Mouse (Mus musculus) lung, embryonic 14.5 days (tissue): Measurements from ENCODE around the gene Rbm11. TPM values are rescaled to one million over a fixed set of nuclear protein-coding genes. Genes with fewer than 3 reads are reported as not detected.
A peak's percentile ranks its signal among the peaks of the same experiment; 100 is the strongest.

Experiments used
- ATAC-seq: fragments of 200-750 bp; cut with Nextera tagmentation; 2 replicates; pipeline ENCODE4 v1.8.0; 2017; ENCODE audit warnings: mild to moderate bottlenecking, moderate TSS enrichment, moderate library complexity; ENCODE audit not compliant: insufficient read depth
- DNase-seq: peaks from one replicate; pipeline ENCODE4 v3.0.0-alpha.2; 2015
- H3K27ac ChIP-seq: fragments of 300-500 bp; sonication (generic); 2 replicates; pipeline ENCODE4 v1.5.1; 2014; ENCODE audit warnings: low read depth, mild to moderate bottlenecking, moderate library complexity
- H3K27me3 ChIP-seq: fragments of 300-500 bp; sonication (generic); 2 replicates; pipeline ENCODE4 v1.6.1; 2014; ENCODE audit warnings: low read length, control low read depth; ENCODE audit not compliant: insufficient read depth
- H3K36me3 ChIP-seq: fragments of 300-500 bp; sonication (generic); 2 replicates; pipeline ENCODE4 v1.6.1; 2014; ENCODE audit warnings: control low read depth; ENCODE audit not compliant: insufficient read depth
- H3K4me1 ChIP-seq: fragments of 300-500 bp; sonication (generic); 2 replicates; pipeline ENCODE4 v1.6.1; 2014; ENCODE audit warnings: antibody characterized with exemption, control low read depth; ENCODE audit not compliant: insufficient read depth
- H3K4me2 ChIP-seq: fragments of 300-500 bp; sonication (generic); 2 replicates; pipeline ENCODE4 v1.6.1; 2014; ENCODE audit warnings: mild to moderate bottlenecking
- H3K4me3 ChIP-seq: fragments of 300-500 bp; sonication (generic); 2 replicates; pipeline ENCODE4 v1.5.1; 2014; ENCODE audit warnings: low read depth, low read length
- H3K9ac ChIP-seq: fragments of 300-500 bp; sonication (generic); 2 replicates; pipeline ENCODE4 v1.6.1; 2014
- H3K9me3 ChIP-seq: fragments of 300-500 bp; sonication (generic); 2 replicates; pipeline ENCODE4 v1.6.1; 2016; ENCODE audit warnings: low read depth, low read length, control low read depth
- CTCF ChIP-seq: IDR thresholded peaks from 2 replicates; pipeline ENCODE4 v1.5.1; 2016; ENCODE audit warnings: antibody characterized with exemption, low read depth
- WGBS: fragments of 180-500 bp; shearing (Covaris S2); extraction: QIAGEN DNeasy Blood & Tissue Kit; methylation state at CpG from one replicate; pipeline ENCODE4 v1.1.7; 2014; 5-methylcytosine and 5-hydroxymethylcytosine counted together
- polyA plus RNA-seq: library from polyadenylated mRNA; unstranded; fragments of >200 nt; fragmentation: Nextera tagmentation; extraction: Ambion mirVana; gene quantifications from 2 replicates; pipeline ENCODE4 v1.2.1, GENCODE M21; 2014

Rbm11 gene
- polyA plus RNA-seq, 1 experiment from 2014 or later, result 0.42 TPM

- Histone ChIP-seq H3K4me3 (no peak overlapping the region), H3K4me2 (no peak overlapping the region), H3K9me3 (no peaks in the 10 kb centered on the region), H3K9ac (no peak overlapping the region), H3K27me3 (no peaks in the 10 kb centered on the region), H3K27ac (no peak overlapping the region), H3K4me1 (no peaks in the 10 kb centered on the region), H3K36me3 (no peaks in the 10 kb centered on the region)
- DNase-seq (no peak), ATAC-seq (no peak)
- WGBS, result 39% methylated on average over 1 of the region's 1 CpGs
- no peak for TF ChIP-seq CTCF
Measured at GRCm38 (mm10) chr16:75606415-75606814, 13.8 kb downstream of the Rbm11 start.

DNA sequence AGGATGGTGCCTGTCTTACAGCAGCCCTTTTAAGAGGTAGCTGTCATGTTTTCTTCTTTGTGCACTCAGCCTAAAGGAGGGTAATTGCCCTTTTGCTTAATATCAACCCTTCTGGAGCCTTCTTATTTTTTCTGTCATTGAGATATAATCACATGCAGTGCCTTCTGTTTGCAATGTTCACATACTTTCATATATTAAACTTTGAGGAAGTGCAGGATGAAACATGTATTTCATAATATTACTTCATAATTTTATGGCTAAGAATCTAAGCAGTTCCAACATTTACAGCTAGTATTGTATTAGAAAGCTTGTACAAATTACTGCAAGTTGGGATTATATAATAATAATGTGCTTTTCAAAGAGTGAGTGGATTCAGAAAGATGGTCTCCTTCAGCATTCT, 19.9 kb downstream of the Rbm11 start:
- H3K27me3 ChIP-seq, result no peaks in the 10 kb centered on the region
- H3K9me3 ChIP-seq, result no peaks in the 10 kb centered on the region
- H3K36me3 ChIP-seq, result no peaks in the 10 kb centered on the region
- no peak overlapping the region for H3K4me2 ChIP-seq
- H3K4me1 ChIP-seq, result no peaks in the 10 kb centered on the region
- ATAC-seq, result no peak
- H3K27ac ChIP-seq, result no peak overlapping the region
- no peak overlapping the region for H3K4me3 ChIP-seq
- no peak overlapping the region for H3K9ac ChIP-seq
- no peak for TF ChIP-seq CTCF
- DNase-seq, result no peak

DNA sequence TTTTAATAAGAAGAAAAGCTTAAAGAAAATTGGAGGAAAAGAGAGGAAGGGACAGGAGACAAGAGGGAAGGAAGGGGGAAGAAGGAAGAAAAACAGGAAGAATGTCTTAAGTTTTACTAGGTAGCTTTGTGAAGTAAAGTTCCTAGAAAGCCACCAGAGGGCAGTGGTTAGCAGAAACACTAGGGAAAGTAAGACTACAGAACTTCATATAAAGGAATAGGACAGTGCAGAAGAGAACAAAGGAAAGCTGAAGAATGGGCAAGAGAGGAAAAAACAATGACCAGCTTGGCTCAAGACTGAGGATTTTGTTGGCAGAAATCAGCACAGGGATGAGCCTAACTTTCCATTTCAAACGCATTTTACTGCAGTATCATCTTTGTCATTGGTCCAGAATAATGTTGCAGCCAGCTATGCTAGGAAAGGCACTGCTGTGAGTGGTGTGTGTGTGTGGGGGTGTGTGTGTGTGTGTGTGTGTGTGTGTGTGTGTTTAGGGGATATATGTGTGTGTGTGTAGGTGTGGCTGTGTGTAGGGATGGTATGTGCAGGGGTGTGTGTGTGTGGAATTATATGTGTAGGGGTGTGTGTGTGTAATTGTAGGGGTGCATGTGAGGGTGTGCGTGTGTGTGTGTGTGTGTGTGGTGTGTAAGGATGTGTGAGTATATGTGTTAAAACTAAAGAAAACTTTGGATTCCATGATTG, 25.2 kb downstream of the Rbm11 start:
- Histone ChIP-seq H3K27me3 (no peaks in the 10 kb centered on the region), H3K4me2 (no peak overlapping the region), H3K36me3 (no peaks in the 10 kb centered on the region), H3K9ac (no peak overlapping the region), H3K27ac (no peak overlapping the region), H3K9me3 (no peaks in the 10 kb centered on the region), H3K4me3 (no peak overlapping the region), H3K4me1 (no peaks in the 10 kb centered on the region)
- WGBS, result 72% methylated on average over 2 of the region's 2 CpGs
- peak; percentile 78 for DNase-seq
- peak; percentile 41; the same call in 1 of the 2 replicates for ATAC-seq
- TF ChIP-seq CTCF, result peak; percentile 68

DNA sequence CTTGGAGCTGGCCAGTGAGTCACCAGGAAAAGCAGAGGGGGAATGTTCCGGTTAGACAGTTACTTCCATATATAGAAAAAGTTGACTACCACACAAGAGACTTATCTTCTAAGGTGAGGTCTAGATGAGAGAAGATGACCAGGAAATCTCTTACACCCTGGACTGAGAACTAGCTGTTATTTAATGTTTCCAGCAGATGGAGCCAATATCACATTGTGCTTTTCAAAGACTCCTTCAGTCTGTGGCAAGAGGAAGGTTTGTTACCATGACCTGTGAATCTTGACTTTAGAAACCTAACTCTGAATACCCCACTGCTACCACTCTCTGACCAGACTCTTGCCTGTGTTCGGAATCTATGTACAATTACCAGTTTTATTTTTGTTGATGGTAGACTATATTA, 35.2 kb downstream of the Rbm11 start:
- DNase-seq, result peak; percentile 26
- H3K4me1 ChIP-seq, result no peaks in the 10 kb centered on the region

More for the DNA sequence above, 35.2 kb downstream of the Rbm11 start:
- WGBS, result 78% methylated on average over 2 of the region's 2 CpGs
- no peak overlapping the region for H3K27ac ChIP-seq
- H3K27me3 ChIP-seq, result no peaks in the 10 kb centered on the region
- peak; percentile 36; the same call in 1 of the 2 replicates for TF ChIP-seq CTCF
- no peak for ATAC-seq
- H3K9me3 ChIP-seq, result no peaks in the 10 kb centered on the region
- no peak overlapping the region for H3K9ac ChIP-seq
- H3K4me3 ChIP-seq, result no peak overlapping the region
- H3K36me3 ChIP-seq, result no peaks in the 10 kb centered on the region
- H3K4me2 ChIP-seq, result no peak overlapping the region

Other genes with a start within 250 kb of the Rbm11 start
- gene Lipi, start 6.8 kb upstream of the Rbm11 start, polyA plus RNA-seq, result not detected in 2 replicates
- gene Hspa13, start 174.3 kb downstream of the Rbm11 start, polyA plus RNA-seq, result 36.6 and 38.2 TPM in 2 replicates